Mouse (Mus musculus) E14TG2a.4 (cell line): ENCODE measurements at regions not wholly inside any gene's neighbourhood (a gene's known extent, or its start where the extent isn't known, plus 50 kb on each side); places are given as distances from the start of the nearest gene placed in this dataset.

ENCODE experiments used
- CTCF ChIP-seq: conservative IDR thresholded peaks from 2 replicates; pipeline ENCODE4 v1.5.1; 2014; ENCODE audit warnings: low read length
- POU5F1 ChIP-seq: IDR thresholded peaks from 2 replicates; pipeline ENCODE4 v1.6.1; 2014; ENCODE audit warnings: low read length, borderline replicate concordance

- TF ChIP-seq CTCF (no peak), POU5F1 (no peak)
Measured at GRCm38 (mm10) chr10:67778341-67778740, 134.1 kb downstream of the Zfp365 start.
